Mouse (Mus musculus) heart, adult 2 months (tissue): ENCODE data around the gene Itsn2. TPM values are rescaled to one million over a fixed set of nuclear protein-coding genes. Genes with fewer than 3 reads are reported as not detected.

ENCODE experiments used
- DNase-seq, 2 experiments: peaks; one replicate each; pipeline ENCODE4 v3.0.0; 2021
- H3K27ac ChIP-seq: fragments of 200-600 bp; 2 replicates; pipeline ENCODE4 v1.8.1; 2022
- H3K27me3 ChIP-seq: fragments of 200-500 bp; 2 replicates; pipeline ENCODE4 v1.6.1; 2012; ENCODE audit warnings: mild to moderate bottlenecking, low read length, inconsistent platforms, mixed read lengths; ENCODE audit not compliant: control insufficient read depth, insufficient read depth
- H3K36me3 ChIP-seq: fragments of 200-500 bp; 2 replicates; pipeline ENCODE4 v1.6.1; 2012; ENCODE audit warnings: low read length, inconsistent platforms; ENCODE audit not compliant: control insufficient read depth, insufficient read depth
- H3K4me1 ChIP-seq: fragments of 200-500 bp; 2 replicates; pipeline ENCODE4 v1.6.1; 2011; ENCODE audit warnings: low read length; ENCODE audit not compliant: control insufficient read depth, insufficient read depth
- H3K4me3 ChIP-seq: fragments of 200-600 bp; 2 replicates; pipeline ENCODE4 v1.8.1; 2022
- H3K79me2 ChIP-seq: fragments of 200-500 bp; replicated peaks from 2 replicates; pipeline ENCODE4 v1.6.1; 2012; ENCODE audit warnings: mild to moderate bottlenecking, inconsistent platforms, low read length, moderate library complexity, mixed read lengths; ENCODE audit not compliant: control insufficient read depth, insufficient read depth
- H3K9ac ChIP-seq: fragments of 200-500 bp; 2 replicates; pipeline ENCODE4 v1.6.1; 2012; ENCODE audit warnings: low read depth, mild to moderate bottlenecking, control low read depth, inconsistent platforms, low read length, mixed read lengths
- CTCF ChIP-seq: fragments of 200-600 bp; IDR thresholded peaks from 2 replicates; pipeline ENCODE4 v1.8.1; 2022; ENCODE audit warnings: antibody characterized with exemption, mild to moderate bottlenecking, moderate library complexity
- EP300 ChIP-seq: fragments of 200-500 bp; IDR thresholded peaks from 2 replicates; pipeline ENCODE4 v1.6.1; 2011; ENCODE audit warnings: low read depth, low read length, control low read depth; ENCODE audit not compliant: insufficient read depth
- POLR2A ChIP-seq: fragments of 200-500 bp; IDR thresholded peaks from 2 replicates; pipeline ENCODE4 v1.6.1; 2011; ENCODE audit warnings: mild to moderate bottlenecking, low read depth, low read length, control low read depth; ENCODE audit not compliant: insufficient read depth
- WGBS: fragments of 180-500 bp; shearing (Covaris S2); methylation state at CpG from one replicate; pipeline ENCODE4 v1.1.7; 2018; 5-methylcytosine and 5-hydroxymethylcytosine counted together
- intact Hi-C: fragments of 180-260 bp; cut with DNase I; formaldehyde crosslinking; loops from one replicate; pipeline ENCODE4 v1.15.1; 2025
- polyA plus RNA-seq: library from polyadenylated mRNA; depleted of rRNA; stranded (reverse); fragments of >200 nt; gene quantifications from 2 replicates; pipeline ENCODE4 v1.2.3, GENCODE M21; 2012
- total RNA-seq, 2 experiments: library from RNA; stranded (reverse); gene quantifications; 2 replicates each; pipeline ENCODE4 v1.2.3; 2021

Gene Itsn2
- total and polyA plus RNA-seq, 3 experiments, result 20.5 to 41.9 (median 40.8) TPM

- H3K4me1 ChIP-seq, result no peaks in the 10 kb centered on the region; the same call in 1 of the 2 replicates
- no peak overlapping the region for H3K27ac ChIP-seq
- no peak overlapping the region for H3K9ac ChIP-seq
- intact Hi-C loops, result no loop called here
- DNase-seq, result no peak
- no peak overlapping the region for H3K4me3 ChIP-seq
- no peaks in the 10 kb centered on the region for H3K36me3 ChIP-seq
- H3K79me2 ChIP-seq, result no peaks in the 10 kb centered on the region
- TF ChIP-seq EP300 (no peak), POLR2A (no peak), CTCF (no peak)
- WGBS, result 64% methylated on average over 4 of the region's 4 CpGs
- H3K27me3 ChIP-seq, result no peaks in the 10 kb centered on the region
These were observed 120.9 kb downstream of the Itsn2 start for GRCm38 (mm10) chr12:4713361-4713760.

- intact Hi-C loops, result no loop called here
- no peaks in the 10 kb centered on the region for H3K36me3 ChIP-seq
- H3K27ac ChIP-seq, result no peak overlapping the region
- H3K9ac ChIP-seq, result no peak overlapping the region
- no peaks in the 10 kb centered on the region; the same call in 1 of the 2 replicates for H3K4me1 ChIP-seq
- no peak for TF ChIP-seq EP300
- H3K79me2 ChIP-seq, result no peaks in the 10 kb centered on the region
- H3K27me3 ChIP-seq, result no peaks in the 10 kb centered on the region
- WGBS, result 81% methylated on average over 10 of the region's 10 CpGs
- no peak overlapping the region for H3K4me3 ChIP-seq
- DNase-seq, result no peak
These were observed 123.2 kb downstream of the Itsn2 start for GRCm38 (mm10) chr12:4715606-4716005.

GRCm38 (mm10) chr12:4717417-4717816 lies 125.0 kb downstream of the Itsn2 start:
- Histone ChIP-seq H3K79me2 (no peaks in the 10 kb centered on the region), H3K4me3 (no peak overlapping the region), H3K27ac (no peak overlapping the region), H3K27me3 (no peaks in the 10 kb centered on the region), H3K4me1 (no peaks in the 10 kb centered on the region; the same call in 1 of the 2 replicates), H3K9ac (no peak overlapping the region), H3K36me3 (no peaks in the 10 kb centered on the region)
- TF ChIP-seq EP300 (no peak), CTCF (no peak), POLR2A (no peak)
- WGBS, result 28% methylated on average over 7 of the region's 7 CpGs
- intact Hi-C loops, result no loop called here
- DNase-seq, result peak in 1 of 2 experiments; percentile 17

- Histone ChIP-seq H3K9ac (no peak overlapping the region), H3K27me3 (no peaks in the 10 kb centered on the region), H3K4me1 (no peaks in the 10 kb centered on the region; the same call in 1 of the 2 replicates), H3K4me3 (no peak overlapping the region), H3K79me2 (no peaks in the 10 kb centered on the region), H3K27ac (no peak overlapping the region), H3K36me3 (no peaks in the 10 kb centered on the region)
- intact Hi-C loops, result no loop called here
- WGBS, result 46% methylated on average over 13 of the region's 13 CpGs
- DNase-seq, result no peak
- no peak for TF ChIP-seq CTCF
- no peak for TF ChIP-seq POLR2A
- no peak for TF ChIP-seq EP300
These were observed 126.8 kb downstream of the Itsn2 start for GRCm38 (mm10) chr12:4719066-4719761.

- Histone ChIP-seq H3K36me3 (no peaks in the 10 kb centered on the region), H3K9ac (no peak overlapping the region), H3K27me3 (no peaks in the 10 kb centered on the region), H3K79me2 (no peaks in the 10 kb centered on the region), H3K4me1 (no peaks in the 10 kb centered on the region), H3K4me3 (no peak overlapping the region), H3K27ac (no peak overlapping the region)
- no peak for DNase-seq
- TF ChIP-seq POLR2A, result no peak
- TF ChIP-seq CTCF, result 0 out of 2 replicates have a peak, but pooled peaks have one; percentile 12
- WGBS, result 67% methylated on average over 17 of the region's 17 CpGs
- intact Hi-C loops, result no loop called here
These were observed 127.6 kb downstream of the Itsn2 start for GRCm38 (mm10) chr12:4719762-4720754.

GRCm38 (mm10) chr12:4729165-4729564 lies 136.7 kb downstream of the Itsn2 start:
- no peaks in the 10 kb centered on the region for H3K36me3 ChIP-seq
- no peaks in the 10 kb centered on the region for H3K79me2 ChIP-seq
- no peak for DNase-seq
- WGBS, result 91% methylated on average over 3 of the region's 3 CpGs
- H3K27ac ChIP-seq, result no peak overlapping the region
- TF ChIP-seq EP300, result no peak
- peak; percentile 25 for TF ChIP-seq CTCF
- no peaks in the 10 kb centered on the region for H3K27me3 ChIP-seq
- intact Hi-C loops, result no loop called here
- H3K4me3 ChIP-seq, result no peak overlapping the region
- no peak overlapping the region for H3K9ac ChIP-seq
- no peaks in the 10 kb centered on the region for H3K4me1 ChIP-seq
